In genomic region chr3:59080919-59081318, GRCm38 (mm10) we compare ENCODE assay signal across 8 mouse cellular contexts. TPM values are rescaled to one million over a fixed set of nuclear protein-coding genes. Genes with fewer than 3 reads are reported as not detected.
DNase-seq lines count a peak whose midpoint lies in the region; ATAC-seq lines count a peak whose summit lies in the region.

No protein-coding gene starts in this region.

- H3K27ac ChIP-seq in kidney, embryonic 14.5 days (ENCODE audit: low read depth, low read length), result no peak overlapping the region
- peak overlapping the region; percentile 8; the same call in 1 of the 2 replicates for H3K27ac ChIP-seq in lung, embryonic 16.5 days (ENCODE audit: low read length)
- H3K27ac ChIP-seq in midbrain, embryonic 10.5 days (replicated peaks), result no peak overlapping the region
- H3K27ac ChIP-seq in midbrain, embryonic 14.5 days (replicated peaks; ENCODE audit: low read depth, low read length), result no peak overlapping the region

- peak; percentile 69 for ATAC-seq in kidney, embryonic 14.5 days (ENCODE audit: low FRiP score, low TSS enrichment)
- peak; percentile 81 for ATAC-seq in lung, embryonic 16.5 days (ENCODE audit: low read depth)
- ATAC-seq in midbrain, embryonic 14.5 days (ENCODE audit: low FRiP score, low TSS enrichment), result no peak

- WGBS in kidney, embryonic 14.5 days, result 5% methylated on average over 7 of the region's 7 CpGs
- 21% methylated on average over 7 of the region's 7 CpGs for WGBS in lung, embryonic 16.5 days
- 23% methylated on average over 7 of the region's 7 CpGs for WGBS in midbrain, embryonic 10.5 days
- 29% methylated on average over 7 of the region's 7 CpGs for WGBS in midbrain, embryonic 14.5 days

- no peak overlapping the region for H3K9ac ChIP-seq in kidney, embryonic 14.5 days (ENCODE audit: low read depth, low read length)
- no peak overlapping the region for H3K9ac ChIP-seq in lung, embryonic 16.5 days (ENCODE audit: low read length)
- H3K9ac ChIP-seq in midbrain, embryonic 14.5 days (replicated peaks; ENCODE audit: low read length), result no peak overlapping the region

- H3K36me3 ChIP-seq in kidney, embryonic 14.5 days (ENCODE audit: control insufficient read depth, insufficient read depth, low read length), result no peaks in the 10 kb centered on the region
- H3K36me3 ChIP-seq in lung, embryonic 16.5 days (ENCODE audit: control insufficient read depth, insufficient read depth, low read length), result no peaks in the 10 kb centered on the region
- no peaks in the 10 kb centered on the region for H3K36me3 ChIP-seq in midbrain, embryonic 10.5 days
- H3K36me3 ChIP-seq in midbrain, embryonic 14.5 days (ENCODE audit: control insufficient read depth, insufficient read depth, low read length), result 0 out of 2 replicates have a peak, but pooled peaks cover 5% of the 10 kb centered on the region

- no peak overlapping the region for H3K4me3 ChIP-seq in kidney, embryonic 14.5 days (ENCODE audit: low read length)
- no peak overlapping the region for H3K4me3 ChIP-seq in lung, embryonic 16.5 days (ENCODE audit: low read length)
- H3K4me3 ChIP-seq in midbrain, embryonic 10.5 days, result no peak overlapping the region
- H3K4me3 ChIP-seq in midbrain, embryonic 14.5 days (replicated peaks; ENCODE audit: low read depth, low read length), result no peak overlapping the region

- H3K9me3 ChIP-seq in kidney, embryonic 14.5 days (ENCODE audit: control insufficient read depth, low read length), result no peaks in the 10 kb centered on the region
- H3K9me3 ChIP-seq in lung, embryonic 16.5 days (ENCODE audit: control insufficient read depth, low read length), result no peaks in the 10 kb centered on the region
- H3K9me3 ChIP-seq in midbrain, embryonic 10.5 days (replicated peaks), result no peaks in the 10 kb centered on the region
- H3K9me3 ChIP-seq in midbrain, embryonic 14.5 days (ENCODE audit: control insufficient read depth, low read length), result no peaks in the 10 kb centered on the region

- no peak overlapping the region for H3K4me2 ChIP-seq in kidney, embryonic 14.5 days (replicated peaks; ENCODE audit: low read depth, low read length)
- H3K4me2 ChIP-seq in lung, embryonic 16.5 days (ENCODE audit: low read depth, low read length), result no peak overlapping the region
- no peak overlapping the region for H3K4me2 ChIP-seq in midbrain, embryonic 14.5 days (ENCODE audit: low read length)

- peaks cover 9% of the 10 kb centered on the region; the same call in 1 of the 2 replicates for H3K4me1 ChIP-seq in kidney, embryonic 14.5 days (ENCODE audit: control insufficient read depth, insufficient read depth, low read length)
- H3K4me1 ChIP-seq in lung, embryonic 16.5 days (replicated peaks; ENCODE audit: control insufficient read depth, insufficient read depth, low read length), result peaks cover 5% of the 10 kb centered on the region; the same call in 1 of the 2 replicates
- peaks cover 14% of the 10 kb centered on the region for H3K4me1 ChIP-seq in midbrain, embryonic 10.5 days
- H3K4me1 ChIP-seq in midbrain, embryonic 14.5 days (ENCODE audit: control insufficient read depth, insufficient read depth, low read length), result no peaks in the 10 kb centered on the region

- no peak for DNase-seq in kidney, postnatal 10 days
- peak; percentile 31 for DNase-seq in embryo, embryonic 11 days
- peak; percentile 85 for DNase-seq in thymus, postnatal 0 days (ENCODE audit: low spot score)
- no peak for DNase-seq in frontal cortex, postnatal 14 days (ENCODE audit: low spot score in 2 of 2)
- no peak for DNase-seq in midbrain, embryonic 10.5 days (ENCODE audit: low spot score)
- DNase-seq in midbrain, embryonic 14.5 days, result no peak

- H3K27me3 ChIP-seq in kidney, embryonic 14.5 days (ENCODE audit: control insufficient read depth, insufficient read depth, low read length), result no peaks in the 10 kb centered on the region
- H3K27me3 ChIP-seq in lung, embryonic 16.5 days (ENCODE audit: control insufficient read depth, insufficient read depth, low read depth, low read length), result no peaks in the 10 kb centered on the region
- no peaks in the 10 kb centered on the region for H3K27me3 ChIP-seq in midbrain, embryonic 10.5 days (ENCODE audit: low read depth, poor library complexity, severe bottlenecking)
- no peaks in the 10 kb centered on the region for H3K27me3 ChIP-seq in midbrain, embryonic 14.5 days (ENCODE audit: control insufficient read depth, insufficient read depth, low read length)

RNA-seq across cellular contexts. Expression of gene Gpr171, which starts 20.7 kb away (rescaled TPM):
- polyA plus RNA-seq in kidney, embryonic 14.5 days (2014; fragmentation: Nextera tagmentation; extraction: Ambion mirVana), result 0.58 and 1.3 TPM in 2 replicates
- polyA plus RNA-seq in lung, embryonic 16.5 days (2015; fragmentation: Nextera tagmentation; extraction: Ambion mirVana), result 1.4 and 1.8 TPM in 2 replicates
- 26.4 and 27.8 TPM in 2 replicates for polyA plus RNA-seq in thymus, postnatal 0 days (2015; fragmentation: Nextera tagmentation; extraction: Ambion mirVana)
- 1.0 and 1.2 TPM in 2 replicates for polyA plus RNA-seq in midbrain, embryonic 10.5 days (2016; fragmentation: Nextera tagmentation; extraction: Ambion mirVana)
- 0.78 and 1.3 TPM in 2 replicates for polyA plus RNA-seq in midbrain, embryonic 14.5 days (2014; fragmentation: Nextera tagmentation; extraction: Ambion mirVana)

Comparison
In these comparisons a context has a peak if more than half of its experiments do, and no peak if none do; other contexts are left out.
1. DNase-seq: peak in embryo, embryonic 11 days (single experiment) and thymus, postnatal 0 days (single experiment); none in kidney, postnatal 10 days (single experiment), frontal cortex, postnatal 14 days (0 of 2), midbrain, embryonic 10.5 days (single experiment) and midbrain, embryonic 14.5 days (single experiment).